Mouse (Mus musculus) frontal cortex, postnatal 36 days (tissue): ENCODE results near the gene Olfr1278.

Experiments used
- DNase-seq, 2 experiments: peaks; one replicate each; pipeline ENCODE4 v3.0.0; 2022; ENCODE audit warnings: low spot score in 2 of 2

Gene Olfr1278

GRCm38 (mm10) chr2:111289836-111290235 lies at the start of gene Olfr1278:
Gene Olfr1278, plus strand, starts transcription at chr2:111290136.
- no peak for DNase-seq

- DNase-seq, result no peak
These were observed 35.7 kb upstream of the Olfr1278 start, which contains the start of gene Olfr1276 for GRCm38 (mm10) chr2:111254216-111254615. Gene Olfr1276, plus strand, starts transcription at chr2:111254516.

GRCm38 (mm10) chr2:111274006-111274405 lies 15.9 kb upstream of the Olfr1278 start, which contains the start of gene Olfr1277:
Gene Olfr1277, minus strand, starts transcription at chr2:111274106.
- no peak for DNase-seq

GRCm38 (mm10) chr2:111298541-111298940 lies 8.6 kb downstream of the Olfr1278 start:
- DNase-seq, result no peak

GRCm38 (mm10) chr2:111300374-111300773 lies 10.4 kb downstream of the Olfr1278 start, which contains the start of gene Olfr1279:
Gene Olfr1279, plus strand, starts transcription at chr2:111300635.
- no peak for DNase-seq

- no peak for DNase-seq
These were observed 23.8 kb downstream of the Olfr1278 start, which contains the start of gene Olfr1280 for GRCm38 (mm10) chr2:111313717-111314116. Gene Olfr1280, plus strand, starts transcription at chr2:111314017.

- DNase-seq, result no peak
These were observed 36.3 kb downstream of the Olfr1278 start, which contains the start of gene Olfr1281 for GRCm38 (mm10) chr2:111326220-111326619. Gene Olfr1281, plus strand, starts transcription at chr2:111326520.

- peak in 1 of 2 experiments; percentile 6 for DNase-seq
These were observed 43.8 kb downstream of the Olfr1278 start for GRCm38 (mm10) chr2:111333721-111334120.

GRCm38 (mm10) chr2:111335976-111336375 lies 46.0 kb downstream of the Olfr1278 start, which contains the start of gene Olfr1282:
Gene Olfr1282, minus strand, starts transcription at chr2:111336076.
- DNase-seq, result no peak
